Mouse (Mus musculus) forebrain, embryonic 11.5 days (tissue): ENCODE results near the gene Gcnt7. TPM values are rescaled to one million over a fixed set of nuclear protein-coding genes. Genes with fewer than 3 reads are reported as not detected.

ENCODE experiments used
- ATAC-seq: fragments of 200-750 bp; cut with Nextera tagmentation; replicated peaks from 2 replicates; pipeline ENCODE4 v1.8.0; 2017; ENCODE audit warnings: moderate TSS enrichment; ENCODE audit not compliant: low FRiP score
- DNase-seq: peaks from one replicate; pipeline ENCODE4 v3.0.0-alpha.2; 2017; ENCODE audit warnings: low spot score
- H3K27ac ChIP-seq: fragments of 300-500 bp; sonication (generic); 2 replicates; pipeline ENCODE4 v1.5.1; 2014; ENCODE audit warnings: low read depth, low read length
- H3K27me3 ChIP-seq: fragments of 300-500 bp; sonication (generic); 2 replicates; pipeline ENCODE4 v1.6.1; 2014; ENCODE audit warnings: mild to moderate bottlenecking, low read length, mixed read lengths; ENCODE audit not compliant: control insufficient read depth, insufficient read depth
- H3K36me3 ChIP-seq: fragments of 300-500 bp; sonication (generic); 2 replicates; pipeline ENCODE4 v1.6.1; 2014; ENCODE audit warnings: mild to moderate bottlenecking, low read length, moderate library complexity, mixed read lengths; ENCODE audit not compliant: control insufficient read depth, insufficient read depth
- H3K4me1 ChIP-seq: fragments of 300-500 bp; sonication (generic); replicated peaks from 2 replicates; pipeline ENCODE4 v1.6.1; 2014; ENCODE audit warnings: low read length, mixed read lengths; ENCODE audit not compliant: control insufficient read depth, insufficient read depth
- H3K4me2 ChIP-seq: fragments of 300-500 bp; sonication (generic); 2 replicates; pipeline ENCODE4 v1.6.1; 2014; ENCODE audit warnings: low read depth, mild to moderate bottlenecking, low read length, moderate library complexity, mixed read lengths; ENCODE audit not compliant: severe bottlenecking
- H3K4me3 ChIP-seq: fragments of 300-500 bp; sonication (generic); 2 replicates; pipeline ENCODE4 v1.5.1; 2014; ENCODE audit warnings: low read depth, low read length
- H3K9ac ChIP-seq: fragments of 300-500 bp; sonication (generic); 2 replicates; pipeline ENCODE4 v1.6.1; 2014; ENCODE audit warnings: low read length
- H3K9me3 ChIP-seq: fragments of 300-500 bp; sonication (generic); 2 replicates; pipeline ENCODE4 v1.6.1; 2016; ENCODE audit warnings: low read length, mixed read lengths; ENCODE audit not compliant: control insufficient read depth
- WGBS: fragments of 180-500 bp; shearing (Covaris S2); extraction: QIAGEN DNeasy Blood & Tissue Kit; methylation state at CpG from one replicate; pipeline ENCODE4 v1.1.7; 2014; 5-methylcytosine and 5-hydroxymethylcytosine counted together
- polyA plus RNA-seq: library from polyadenylated mRNA; unstranded; fragments of >200 nt; fragmentation: Nextera tagmentation; extraction: Ambion mirVana; gene quantifications from 2 replicates; pipeline ENCODE4 v1.2.1, GENCODE M21; 2014

Gene Gcnt7
- polyA plus RNA-seq, 1 experiment from 2014 or later = 1.5 TPM

- Histone ChIP-seq H3K27me3 (no peaks in the 10 kb centered on the region), H3K9ac (no peak within 1 kb of the TSS), H3K9me3 (no peaks in the 10 kb centered on the region), H3K4me3 (no peak within 1 kb of the TSS), H3K4me2 (no peak within 1 kb of the TSS), H3K36me3 (no peaks in the 10 kb centered on the region; the same call in 1 of the 2 replicates), H3K27ac (no peak within 1 kb of the TSS), H3K4me1 (peaks cover 3% of the 10 kb centered on the region; the same call in 1 of the 2 replicates)
- DNase-seq (no peak), ATAC-seq (no peak)
- WGBS = 87% methylated on average over 11 of the region's 11 CpGs
These were observed 13.9 kb upstream of the Gcnt7 start, which contains the start of gene Fam209 for GRCm38 (mm10) chr2:172472318-172472717. TSS of gene Fam209 (plus strand) at chr2:172472520.

DNA sequence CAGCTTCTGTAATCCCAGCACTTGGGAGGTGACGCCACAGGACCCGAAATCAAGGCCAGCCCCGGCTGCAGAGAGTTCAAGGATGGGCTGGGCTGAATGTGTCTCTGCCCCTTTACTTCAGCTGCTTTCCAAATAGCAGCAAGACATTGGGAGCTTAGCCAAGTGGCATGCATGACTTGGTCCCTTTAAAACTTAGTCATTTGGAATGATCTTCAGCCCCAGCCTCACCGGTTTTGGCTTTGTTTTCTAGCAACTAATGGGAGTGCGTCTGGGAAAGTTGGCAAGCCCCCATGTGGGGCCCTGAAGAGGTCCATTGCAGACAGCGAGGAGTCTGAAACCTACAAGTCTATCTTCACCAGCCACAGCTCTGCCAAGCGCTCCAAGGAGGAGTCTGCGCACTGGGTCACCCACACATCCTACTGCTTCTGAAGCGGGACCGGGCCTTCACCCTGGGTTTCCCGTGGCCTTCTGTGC is 10.0 kb upstream of the Gcnt7 start:
- Histone ChIP-seq H3K9ac (no peak overlapping the region), H3K9me3 (no peaks in the 10 kb centered on the region), H3K4me2 (no peak overlapping the region), H3K27ac (peak overlapping the region; percentile 37; the same call in 1 of the 2 replicates), H3K4me1 (peaks cover 6% of the 10 kb centered on the region; the same call in 1 of the 2 replicates), H3K4me3 (no peak overlapping the region), H3K36me3 (no peaks in the 10 kb centered on the region; the same call in 1 of the 2 replicates), H3K27me3 (no peaks in the 10 kb centered on the region)
- DNase-seq (no peak), ATAC-seq (peak; percentile 68)
- 68% methylated on average over 11 of the region's 11 CpGs for WGBS

DNA sequence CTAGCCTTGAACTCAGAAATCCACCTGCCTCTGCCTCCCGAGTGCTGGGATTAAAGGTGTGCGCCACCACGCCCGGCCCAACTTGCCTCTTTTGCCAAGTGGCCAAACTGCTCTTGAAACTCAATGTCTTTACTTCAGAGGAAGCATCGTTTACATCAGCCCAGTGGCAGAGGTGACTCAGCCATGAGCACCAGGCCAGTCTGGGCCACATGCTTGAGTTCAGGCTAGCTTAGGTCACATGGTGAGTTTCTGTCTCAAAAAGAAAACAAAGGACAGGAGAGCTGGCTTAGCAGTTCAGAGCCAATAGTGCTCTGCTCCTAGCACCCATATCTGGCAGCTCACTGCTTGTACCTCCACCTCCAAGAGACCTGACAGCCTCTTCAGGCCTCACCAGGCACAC is 8.8 kb upstream of the Gcnt7 start:
- no peak for ATAC-seq
- no peak overlapping the region for H3K4me2 ChIP-seq
- WGBS = 95% methylated on average over 5 of the region's 5 CpGs

GRCm38 (mm10) chr2:172466427-172467132 is 8.2 kb upstream of the Gcnt7 start:
- Histone ChIP-seq H3K27ac (no peak overlapping the region), H3K9me3 (no peaks in the 10 kb centered on the region), H3K4me1 (peaks cover 6% of the 10 kb centered on the region; the same call in 1 of the 2 replicates), H3K4me2 (no peak overlapping the region), H3K9ac (no peak overlapping the region), H3K4me3 (no peak overlapping the region), H3K36me3 (no peaks in the 10 kb centered on the region; the same call in 1 of the 2 replicates), H3K27me3 (no peaks in the 10 kb centered on the region)
- DNase-seq (no peak), ATAC-seq (no peak)
- 87% methylated on average over 11 of the region's 11 CpGs for WGBS

More for the DNA sequence above, 8.8 kb upstream of the Gcnt7 start:
- DNase-seq = no peak
- no peaks in the 10 kb centered on the region for H3K9me3 ChIP-seq
- H3K9ac ChIP-seq = no peak overlapping the region
- no peak overlapping the region for H3K27ac ChIP-seq
- no peak overlapping the region for H3K4me3 ChIP-seq
- peaks cover 6% of the 10 kb centered on the region; the same call in 1 of the 2 replicates for H3K4me1 ChIP-seq
- no peaks in the 10 kb centered on the region for H3K27me3 ChIP-seq
- no peaks in the 10 kb centered on the region; the same call in 1 of the 2 replicates for H3K36me3 ChIP-seq

GRCm38 (mm10) chr2:172462813-172463212 is 4.4 kb upstream of the Gcnt7 start:
- ATAC-seq (no peak), DNase-seq (no peak)
- 95% methylated on average over 4 of the region's 4 CpGs for WGBS
- Histone ChIP-seq H3K4me2 (no peak overlapping the region), H3K27me3 (no peaks in the 10 kb centered on the region), H3K27ac (no peak overlapping the region), H3K4me1 (0 out of 2 replicates have a peak, but pooled peaks cover 2% of the 10 kb centered on the region), H3K36me3 (no peaks in the 10 kb centered on the region; the same call in 1 of the 2 replicates), H3K9me3 (no peaks in the 10 kb centered on the region), H3K4me3 (no peak overlapping the region), H3K9ac (no peak overlapping the region)

GRCm38 (mm10) chr2:172460647-172461046 is 2.3 kb upstream of the Gcnt7 start:
- DNase-seq (no peak), ATAC-seq (no peak)
- Histone ChIP-seq H3K4me3 (no peak overlapping the region), H3K4me1 (0 out of 2 replicates have a peak, but pooled peaks cover 2% of the 10 kb centered on the region), H3K36me3 (no peaks in the 10 kb centered on the region; the same call in 1 of the 2 replicates), H3K9me3 (no peaks in the 10 kb centered on the region), H3K9ac (no peak overlapping the region), H3K27ac (no peak overlapping the region), H3K4me2 (no peak overlapping the region), H3K27me3 (no peaks in the 10 kb centered on the region)
- 85% methylated on average over 2 of the region's 2 CpGs for WGBS

DNA sequence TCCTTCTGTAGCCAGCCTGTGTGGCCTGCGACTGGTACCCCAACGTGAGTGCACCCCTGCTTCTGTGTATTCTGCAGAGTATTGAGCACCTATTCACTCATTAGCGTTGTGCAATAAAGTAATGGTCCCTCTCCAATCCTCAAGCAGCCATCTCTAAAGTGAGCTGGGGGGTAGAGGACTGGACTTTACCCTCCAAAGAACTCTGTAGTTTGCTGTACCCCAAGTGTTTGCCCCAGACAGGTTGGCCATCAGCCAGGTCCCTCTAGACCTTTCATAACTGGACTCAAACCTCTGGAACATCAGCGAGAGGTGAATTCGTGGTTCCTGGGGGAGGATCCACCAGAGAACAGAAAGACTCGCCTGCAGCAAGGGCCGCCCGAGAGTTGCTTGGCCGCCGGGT is 5.9 kb downstream of the Gcnt7 start:
- Histone ChIP-seq H3K4me3 (no peak overlapping the region), H3K4me1 (no peaks in the 10 kb centered on the region), H3K9ac (no peak overlapping the region), H3K36me3 (peaks cover 7% of the 10 kb centered on the region; the same call in 1 of the 2 replicates), H3K27ac (no peak overlapping the region), H3K27me3 (no peaks in the 10 kb centered on the region), H3K4me2 (no peak overlapping the region), H3K9me3 (no peaks in the 10 kb centered on the region)
- DNase-seq = no peak
- no peak for ATAC-seq
- WGBS = 93% methylated on average over 10 of the region's 10 CpGs

DNA sequence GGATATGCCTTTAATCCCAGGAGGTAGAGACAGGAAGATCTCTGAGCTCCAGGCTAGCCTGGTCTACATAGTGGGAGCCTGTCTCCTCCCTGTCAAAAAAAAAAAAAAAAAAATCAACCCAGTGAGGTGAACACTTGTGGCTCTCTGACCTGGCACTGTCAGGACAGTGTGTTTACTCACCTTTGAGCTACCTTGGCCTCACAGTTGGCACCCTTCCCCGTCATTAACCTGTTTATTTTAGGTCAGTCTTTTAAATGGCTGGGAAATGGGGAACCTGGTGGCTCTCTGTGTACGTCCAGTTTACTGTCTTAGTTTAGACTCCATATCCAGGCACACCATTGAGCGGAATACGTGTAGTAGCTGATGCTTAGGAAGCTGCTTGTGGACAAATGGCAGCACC is 6.4 kb downstream of the Gcnt7 start:
- H3K9me3 ChIP-seq = no peaks in the 10 kb centered on the region
- H3K9ac ChIP-seq = no peak overlapping the region
- WGBS = 91% methylated on average over 4 of the region's 4 CpGs
- ATAC-seq (no peak), DNase-seq (no peak)
- H3K27me3 ChIP-seq = no peaks in the 10 kb centered on the region
- H3K4me1 ChIP-seq = no peaks in the 10 kb centered on the region
- no peak overlapping the region for H3K4me3 ChIP-seq
- no peak overlapping the region for H3K27ac ChIP-seq
- H3K36me3 ChIP-seq = peaks cover 11% of the 10 kb centered on the region; the same call in 1 of the 2 replicates
- no peak overlapping the region for H3K4me2 ChIP-seq
